ENCODE assay signal across 14 mouse cellular contexts in the genomic region with DNA sequence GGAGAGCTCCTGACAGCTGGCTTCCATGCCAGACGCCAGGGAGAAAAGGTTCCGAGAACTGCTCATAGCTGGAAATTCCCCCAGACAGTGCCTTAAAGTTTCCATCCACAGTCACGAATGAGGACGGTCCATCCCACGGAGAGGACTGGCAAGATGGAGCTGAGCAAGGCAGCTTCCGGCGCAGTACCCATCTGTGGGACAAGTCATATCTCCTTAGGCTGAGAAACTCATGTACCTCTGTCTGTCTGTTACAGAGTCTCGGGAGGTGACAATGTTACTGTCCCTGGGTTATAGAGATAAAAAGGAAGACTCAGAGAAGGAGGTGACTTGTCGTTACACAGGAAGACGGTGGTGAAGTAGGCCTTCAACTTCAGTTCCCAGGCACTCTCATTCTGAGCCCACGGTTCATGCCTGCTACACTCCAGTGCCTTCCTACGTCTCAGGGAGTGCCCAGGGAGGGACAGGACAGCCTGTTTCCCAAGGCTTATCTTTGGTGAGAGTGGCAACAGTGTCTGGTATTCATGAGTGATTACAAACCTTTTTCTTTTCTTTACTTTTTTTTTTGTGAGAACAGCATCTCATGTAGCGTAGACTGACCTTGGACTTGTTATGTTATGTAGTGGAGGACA. TPM values are rescaled to one million over a fixed set of nuclear protein-coding genes. Genes with fewer than 3 reads are reported as not detected.
DNase-seq lines count a peak whose midpoint lies in the region; ATAC-seq lines count a peak whose summit lies in the region.
"Had no signal": no experiment of that assay in that cellular context is flagged by ENCODE, and none has a peak within 500 bp of the region (broad histone marks: within the 10 kb centered on the region; RNA-seq: fewer than 3 reads in every experiment).

No protein-coding gene starts in this region.

- peaks cover 3% of the 10 kb centered on the region; the same call in 1 of the 2 replicates for H3K4me1 ChIP-seq in midbrain, embryonic 10.5 days
- H3K4me1 ChIP-seq: midbrain, embryonic 12.5 days had no signal

- no peaks in the 10 kb centered on the region for H3K36me3 ChIP-seq in midbrain, embryonic 10.5 days
- H3K36me3 ChIP-seq: lung, embryonic 15.5 days; midbrain, embryonic 12.5 days; stomach, embryonic 15.5 days had no signal

- no peak overlapping the region for H3K4me3 ChIP-seq in midbrain, embryonic 10.5 days
- H3K4me3 ChIP-seq: lung, embryonic 15.5 days; midbrain, embryonic 12.5 days; myocyte; stomach, embryonic 15.5 days had no signal

- no peaks in the 10 kb centered on the region for H3K9me3 ChIP-seq in midbrain, embryonic 10.5 days (replicated peaks)
- H3K9me3 ChIP-seq: lung, embryonic 15.5 days; midbrain, embryonic 12.5 days; stomach, embryonic 15.5 days had no signal

- peak; percentile 63 for ATAC-seq in inflammation-experienced regulatory T-cells, adult 6 months
- ATAC-seq in megakaryocyte-erythroid progenitor cell, adult 5-6 weeks (replicated peaks; ENCODE audit: low FRiP score, low TSS enrichment, poor library complexity, severe bottlenecking): peak; percentile 74

- no peak overlapping the region for H3K27ac ChIP-seq in midbrain, embryonic 10.5 days (replicated peaks)
- H3K27ac ChIP-seq: lung, embryonic 15.5 days; midbrain, embryonic 12.5 days; stomach, embryonic 15.5 days had no signal

- peak; percentile 68 for DNase-seq in heart, adult 11 months
- DNase-seq in heart, postnatal 14 days: no peak
- peak; percentile 23 to 27 for DNase-seq in spleen, postnatal 10 days (ENCODE audit: low spot score in 2 of 2)
- no peak for DNase-seq in spleen, postnatal 4 days (ENCODE audit: low spot score in 2 of 2)
- DNase-seq in midbrain, embryonic 10.5 days (ENCODE audit: low spot score): no peak
- no peak for DNase-seq in gastrocnemius, adult 8-10 months (ENCODE audit: low spot score in 2 of 2)
- DNase-seq: cerebellum, adult 2 months; kidney, adult 9 months had no signal

- 88% methylated on average over 13 of the region's 13 CpGs for WGBS in midbrain, embryonic 10.5 days

- H3K27me3 ChIP-seq in midbrain, embryonic 10.5 days (ENCODE audit: low read depth, poor library complexity, severe bottlenecking): no peaks in the 10 kb centered on the region
- H3K27me3 ChIP-seq: lung, embryonic 15.5 days; midbrain, embryonic 12.5 days; stomach, embryonic 15.5 days had no signal

- intact Hi-C loops in heart, postnatal 14 days (cut with DNase I): no loop called here

RNA-seq across cellular contexts. Expression of a gene that starts 27.4 kb away (rescaled TPM):
- 10 to 100 TPM; 12.5 to 13.6 TPM for total RNA-seq in heart, postnatal 14 days (2021)
- polyA plus RNA-seq in inflammation-experienced regulatory T-cells, adult 6 months (2017; shearing (Covaris generic)): 100 to 1,000 TPM in 2 of 3 experiments, 10 to 100 TPM in 1; 93.6 to 120 (median 110) TPM
- total RNA-seq in megakaryocyte-erythroid progenitor cell, adult 5-6 weeks (2014; fragmentation: Nextera tagmentation): 77.5 and 89.7 TPM in 2 replicates
- 43.6 and 56.5 TPM in 2 replicates for total RNA-seq in megakaryocyte-erythroid progenitor cell, adult 5-6 weeks (2017)
- 25.7 and 26.1 TPM in 2 replicates for polyA plus RNA-seq in midbrain, embryonic 10.5 days (2016; fragmentation: Nextera tagmentation; extraction: Ambion mirVana)
- 10 to 100 TPM in 1 of 4 experiments, 1 to 10 TPM in 3; 6.0 to 10.8 (median 6.3) TPM for total RNA-seq in gastrocnemius, adult 8-10 months (2022)

RNA-seq across cellular contexts. Expression of a gene that starts 32.8 kb away (rescaled TPM):
- 10 to 100 TPM; 12.8 to 15.7 TPM for total RNA-seq in heart, postnatal 14 days (2021)
- polyA plus RNA-seq in inflammation-experienced regulatory T-cells, adult 6 months (2017; shearing (Covaris generic)): 10 to 100 TPM; 12.6 to 20.4 (median 16.9) TPM
- 38.3 and 50.7 TPM in 2 replicates for total RNA-seq in megakaryocyte-erythroid progenitor cell, adult 5-6 weeks (2014; fragmentation: Nextera tagmentation)
- total RNA-seq in megakaryocyte-erythroid progenitor cell, adult 5-6 weeks (2017): 35.2 and 44.4 TPM in 2 replicates
- 19.2 and 21.5 TPM in 2 replicates for polyA plus RNA-seq in midbrain, embryonic 10.5 days (2016; fragmentation: Nextera tagmentation; extraction: Ambion mirVana)
- 10 to 100 TPM; 12.9 to 16.0 (median 15.0) TPM for total RNA-seq in gastrocnemius, adult 8-10 months (2022)

RNA-seq across cellular contexts. Expression of a gene that starts 54.5 kb away (rescaled TPM):
- total RNA-seq in heart, postnatal 14 days (2021): 10 to 100 TPM; 19.2 to 21.5 TPM
- polyA plus RNA-seq in inflammation-experienced regulatory T-cells, adult 6 months (2017; shearing (Covaris generic)): 100 to 1,000 TPM; 106 to 117 (median 115) TPM
- 99.2 and 101 TPM in 2 replicates for total RNA-seq in megakaryocyte-erythroid progenitor cell, adult 5-6 weeks (2014; fragmentation: Nextera tagmentation)
- 208 and 222 TPM in 2 replicates for total RNA-seq in megakaryocyte-erythroid progenitor cell, adult 5-6 weeks (2017)
- 247 and 256 TPM in 2 replicates for polyA plus RNA-seq in midbrain, embryonic 10.5 days (2016; fragmentation: Nextera tagmentation; extraction: Ambion mirVana)
- total RNA-seq in gastrocnemius, adult 8-10 months (2022): 10 to 100 TPM in 2 of 4 experiments, 1 to 10 TPM in 2; 9.5 to 12.8 (median 10.2) TPM

Comparison
In these comparisons a context has a peak if more than half of its experiments do, and no peak if none do; other contexts are left out.
1. DNase-seq: peak in heart, adult 11 months (single experiment) and spleen, postnatal 10 days (2 of 2); none in heart, postnatal 14 days (0 of 2), spleen, postnatal 4 days (0 of 2), midbrain, embryonic 10.5 days (single experiment) and gastrocnemius, adult 8-10 months (0 of 2).
2. RNA of a gene that starts 54.5 kb away (total RNA-seq): 99.2 to 222 TPM in megakaryocyte-erythroid progenitor cell, adult 5-6 weeks; 19.2 to 21.5 TPM in heart, postnatal 14 days and 9.5 to 12.8 TPM in gastrocnemius, adult 8-10 months; every median in the first group is over 4 times any median in the second.